Mouse (Mus musculus) embryo, embryonic 11.5 days (tissue): Measurements from ENCODE around the gene Rab31.

Experiments
- DNase-seq: peaks from one replicate; pipeline ENCODE4 v3.0.0-alpha.2; 2012; ENCODE audit warnings: low read depth, low spot score

Gene Rab31

DNA sequence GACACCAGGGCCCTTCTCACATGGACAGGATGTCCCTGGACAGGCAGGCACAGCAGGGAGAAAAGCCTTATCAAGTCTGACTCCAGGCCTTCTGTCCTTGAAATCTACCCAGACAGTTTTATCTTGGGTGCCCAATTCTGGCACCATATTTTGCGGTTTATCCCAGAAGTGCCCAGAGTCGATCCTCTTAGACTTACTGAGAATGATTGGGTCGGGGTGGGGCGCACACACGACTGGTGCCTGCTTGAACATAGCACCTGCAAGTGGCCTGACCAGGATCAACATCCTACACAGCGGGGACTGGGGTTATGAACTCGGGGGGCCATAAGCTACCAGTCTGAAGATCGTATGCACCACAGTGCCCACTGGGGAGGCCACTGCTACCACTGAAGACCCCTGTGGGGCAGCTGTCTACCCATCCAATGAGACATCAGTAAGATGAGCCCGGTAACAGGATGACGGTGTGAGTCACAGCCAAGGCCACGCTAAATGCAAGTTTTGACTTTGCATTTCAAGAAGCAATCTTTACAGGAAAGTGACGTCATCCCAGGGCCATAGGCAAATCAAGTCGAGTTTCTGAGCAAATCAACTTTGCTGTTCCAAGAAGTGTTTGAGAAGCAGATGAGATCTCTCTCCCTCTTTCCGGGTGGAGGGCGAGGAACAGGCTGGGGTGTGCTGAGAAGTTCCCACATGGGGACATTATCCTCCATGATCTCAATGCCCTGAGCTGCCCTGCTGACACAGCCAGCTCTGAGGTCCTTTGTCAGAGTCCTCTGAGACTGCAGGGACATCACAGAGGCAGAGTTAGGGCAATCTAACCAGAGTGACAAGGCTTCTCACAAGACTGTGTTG, 32.5 kb downstream of the Rab31 start:
- no peak for DNase-seq

- DNase-seq = no peak
These were observed 34.9 kb downstream of the Rab31 start for GRCm38 (mm10) chr17:65737622-65738021.

DNA sequence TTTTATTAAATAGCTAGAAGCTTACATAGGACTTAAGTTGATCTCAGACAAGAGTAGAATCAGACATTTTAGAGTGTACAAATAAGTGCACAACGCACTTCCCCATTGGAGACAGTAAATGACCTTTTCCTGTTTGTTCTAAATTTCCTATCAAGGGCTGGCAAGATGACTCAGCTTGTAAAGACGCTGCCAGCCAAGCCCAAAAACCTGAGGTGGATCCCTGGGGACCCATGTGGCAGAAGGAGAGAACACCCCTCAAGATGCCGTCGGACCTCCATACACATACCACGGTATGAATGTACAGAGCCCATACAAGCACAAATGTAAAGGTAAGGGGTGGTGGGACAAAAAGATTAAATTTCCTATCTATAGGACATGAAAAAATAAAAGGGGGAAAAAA, 35.4 kb downstream of the Rab31 start:
- DNase-seq = no peak

- DNase-seq = no peak
These were observed 37.5 kb downstream of the Rab31 start for GRCm38 (mm10) chr17:65735088-65735487.

- no peak for DNase-seq
These were observed 39.9 kb downstream of the Rab31 start for GRCm38 (mm10) chr17:65732666-65733065.

- DNase-seq = no peak
These were observed 40.8 kb downstream of the Rab31 start for GRCm38 (mm10) chr17:65731710-65732109.

DNA sequence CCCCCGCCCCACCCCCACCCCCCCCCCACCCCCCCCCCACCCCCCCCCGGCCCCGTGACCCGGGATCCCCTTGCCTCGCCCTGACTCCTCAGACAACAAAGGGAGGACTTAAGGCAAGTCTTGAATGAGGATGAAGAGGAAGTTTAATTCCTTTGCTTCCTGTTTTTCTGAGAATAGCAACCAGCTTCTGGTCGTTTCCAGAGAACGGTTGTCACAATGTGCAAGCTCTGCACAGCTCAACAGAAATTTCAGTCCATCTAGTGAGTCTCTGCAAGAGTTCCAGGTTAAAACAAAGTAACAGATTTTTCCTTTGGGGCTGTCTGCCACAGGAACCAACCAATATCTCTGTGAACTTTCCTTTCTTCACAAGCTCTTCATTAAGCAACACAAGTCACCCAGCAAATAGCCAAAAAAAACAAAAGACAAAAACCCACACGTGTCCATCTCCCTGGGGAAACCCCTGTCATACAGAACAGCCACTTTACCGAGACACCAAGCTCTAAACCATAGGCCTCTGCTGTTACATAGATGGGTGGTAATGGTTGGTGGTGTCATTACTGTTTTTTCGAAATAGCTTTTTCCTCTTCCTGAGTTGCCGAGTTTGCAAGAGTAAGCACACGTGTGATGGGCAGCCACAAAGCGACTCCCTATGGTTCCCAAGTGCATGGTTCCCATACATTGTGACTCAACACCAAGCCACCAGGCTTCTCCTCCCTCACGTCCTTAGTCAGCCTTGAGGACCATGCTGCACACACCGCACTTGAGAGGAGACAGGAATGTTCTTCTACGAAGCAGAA, 42.4 kb downstream of the Rab31 start:
- DNase-seq = no peak

- DNase-seq = no peak
These were observed 45.8 kb downstream of the Rab31 start for GRCm38 (mm10) chr17:65726755-65727154.

DNA sequence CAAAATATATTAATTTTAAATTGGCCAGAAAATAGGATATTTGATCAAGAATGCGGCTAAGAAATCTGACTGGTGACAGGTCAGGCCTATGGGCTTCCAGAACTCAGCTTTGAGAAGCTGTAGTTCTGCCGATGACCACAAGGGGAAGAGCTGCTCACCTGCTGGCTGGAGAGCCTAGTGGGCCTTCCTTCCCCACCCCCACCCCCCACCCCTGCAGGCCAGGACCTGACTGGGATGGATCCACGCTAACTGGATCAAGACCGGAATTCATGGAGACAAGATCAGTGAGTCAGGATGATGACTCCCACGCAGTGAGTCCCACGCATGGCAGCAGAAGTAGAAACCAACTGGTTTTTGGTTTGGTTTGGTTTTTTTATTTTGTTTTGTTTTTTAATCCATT, 46.3 kb downstream of the Rab31 start:
- no peak for DNase-seq

- no peak for DNase-seq
These were observed 46.7 kb downstream of the Rab31 start for GRCm38 (mm10) chr17:65725814-65726213.

GRCm38 (mm10) chr17:65725381-65725780, 47.2 kb downstream of the Rab31 start:
- no peak for DNase-seq

DNA sequence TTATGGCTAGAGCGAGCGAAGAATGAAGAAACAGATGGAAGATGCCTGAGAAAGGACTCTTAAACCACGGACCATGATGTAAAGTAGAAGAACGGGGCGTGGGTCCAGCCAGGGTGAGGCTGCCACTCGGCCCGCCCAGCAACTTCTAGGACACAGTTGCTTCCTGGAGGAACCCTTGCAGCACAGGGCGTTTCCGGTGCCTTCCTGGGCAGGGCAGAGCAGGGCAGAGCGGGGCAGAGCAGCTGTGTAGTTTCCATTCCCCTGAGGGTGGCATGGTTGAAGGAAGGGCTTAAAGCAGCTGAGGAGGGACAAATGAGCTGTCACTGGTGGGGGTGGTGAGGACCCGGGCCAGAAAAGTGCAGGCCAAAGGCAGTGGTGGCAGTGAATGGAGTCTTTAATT, 48.3 kb downstream of the Rab31 start:
- no peak for DNase-seq

- DNase-seq = no peak
These were observed 48.9 kb downstream of the Rab31 start for GRCm38 (mm10) chr17:65723633-65724032.

GRCm38 (mm10) chr17:65721330-65721729, 51.2 kb downstream of the Rab31 start:
- DNase-seq = no peak

GRCm38 (mm10) chr17:65719826-65720225, 52.7 kb downstream of the Rab31 start:
- DNase-seq = no peak

DNA sequence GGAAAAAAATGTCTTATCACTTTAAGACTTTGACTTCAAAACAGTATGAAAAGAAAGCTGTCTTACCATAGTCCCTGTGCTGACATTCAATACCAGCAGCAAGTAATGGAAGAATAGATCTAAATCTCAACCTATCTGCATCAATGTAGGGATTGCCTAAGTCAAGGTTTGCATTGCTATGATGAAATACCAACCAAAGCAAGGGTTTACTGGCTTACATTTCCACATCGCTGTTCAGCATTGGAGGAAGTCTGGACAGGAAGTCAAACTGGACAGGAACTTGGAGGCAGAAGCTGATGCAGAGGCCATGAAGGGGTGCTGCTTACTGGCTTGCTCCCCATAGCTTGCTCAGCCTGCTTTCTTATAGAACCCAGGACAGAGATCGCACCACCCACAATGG, 54.0 kb downstream of the Rab31 start:
- no peak for DNase-seq

- no peak for DNase-seq
These were observed 54.8 kb downstream of the Rab31 start for GRCm38 (mm10) chr17:65717658-65718199.

DNA sequence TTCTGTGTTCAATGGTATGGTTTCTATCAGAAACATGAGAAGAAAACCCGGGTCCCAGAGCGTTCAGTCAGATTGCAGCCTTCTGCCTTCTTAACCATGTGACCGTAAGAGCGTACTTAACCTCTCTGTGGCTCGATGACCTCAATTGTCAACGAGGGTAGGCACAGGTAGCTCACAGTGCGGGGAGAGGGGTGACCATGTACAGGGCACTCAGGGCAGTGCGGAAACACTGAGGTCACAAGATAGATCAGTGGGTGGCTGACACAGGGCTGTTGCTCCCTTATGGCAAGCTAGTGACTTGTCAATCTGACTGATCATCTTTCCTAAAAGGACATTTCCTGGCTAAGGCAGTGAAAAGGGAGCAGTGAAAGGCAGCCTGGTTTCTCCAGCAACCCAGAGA, 58.5 kb downstream of the Rab31 start:
- DNase-seq = no peak

- no peak for DNase-seq
These were observed 59.6 kb downstream of the Rab31 start for GRCm38 (mm10) chr17:65712861-65713535.

GRCm38 (mm10) chr17:65711779-65712178, 60.8 kb downstream of the Rab31 start:
- DNase-seq = no peak

DNA sequence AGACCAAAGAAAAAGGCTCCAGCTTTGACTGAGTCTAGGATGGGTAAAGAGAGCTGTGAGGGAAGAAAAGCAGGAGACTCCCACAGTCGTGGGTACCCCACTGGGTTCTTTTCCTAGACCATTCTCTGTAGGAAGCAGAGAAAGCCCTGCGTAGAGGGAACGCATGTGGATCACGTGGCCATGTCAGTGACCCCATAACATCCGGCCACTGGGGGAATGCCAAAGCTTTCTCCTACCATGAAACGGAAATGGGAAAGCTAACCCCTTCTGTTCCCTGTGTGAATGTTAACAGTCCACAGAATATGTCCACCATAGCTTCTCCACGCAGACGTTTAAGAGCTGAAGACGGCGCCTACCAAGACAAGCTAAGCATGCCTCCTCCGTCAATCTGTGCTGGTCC, 62.0 kb downstream of the Rab31 start:
- DNase-seq = no peak

- no peak for DNase-seq
These were observed 66.3 kb downstream of the Rab31 start for GRCm38 (mm10) chr17:65706220-65706619.
